Mouse (Mus musculus) embryo, embryonic 11.5 days (tissue): ENCODE data around the gene Rccd1.
A peak's percentile ranks its signal among the peaks of the same experiment; 100 is the strongest.
"Not testable (repeated sequence)": the region's sequence is repeated elsewhere in the genome, so short reads cannot be mapped to it uniquely, and the experiment has no call there.

Experiments used
- DNase-seq: peaks from one replicate; pipeline ENCODE4 v3.0.0-alpha.2; 2012; ENCODE audit warnings: low read depth, low spot score

Rccd1 gene

GRCm38 (mm10) chr7:80346173-80346572 is 21.9 kb upstream of the Rccd1 start:
- no peak for DNase-seq

- DNase-seq, result no peak
Observed at GRCm38 (mm10) chr7:80343270-80344018, 19.2 kb upstream of the Rccd1 start.

- DNase-seq, result peak; percentile 95
Observed at GRCm38 (mm10) chr7:80342858-80343257, 18.6 kb upstream of the Rccd1 start, which contains the start of gene Hddc3. Gene Hddc3, plus strand, starts transcription at chr7:80343104.

- DNase-seq, result no peak
Observed at GRCm38 (mm10) chr7:80341793-80342192, 17.5 kb upstream of the Rccd1 start.

GRCm38 (mm10) chr7:80340793-80341192 is 16.5 kb upstream of the Rccd1 start, which contains the start of gene Unc45a:
Gene Unc45a, minus strand, starts transcription at chr7:80341005.
- DNase-seq, result peak; percentile 65

GRCm38 (mm10) chr7:80339793-80340628 is 15.8 kb upstream of the Rccd1 start:
- peak; percentile 97 for DNase-seq

GRCm38 (mm10) chr7:80339371-80339770 is 15.1 kb upstream of the Rccd1 start:
- no peak for DNase-seq

GRCm38 (mm10) chr7:80336932-80337331 is 12.7 kb upstream of the Rccd1 start:
- DNase-seq, result no peak

- DNase-seq, result no peak
Observed at GRCm38 (mm10) chr7:80334848-80335247, 10.6 kb upstream of the Rccd1 start.

GRCm38 (mm10) chr7:80331433-80331832 is 7.2 kb upstream of the Rccd1 start:
- DNase-seq, result no peak

- no peak for DNase-seq
Observed at GRCm38 (mm10) chr7:80330278-80330677, 6.0 kb upstream of the Rccd1 start.

GRCm38 (mm10) chr7:80326076-80326475 is 1.8 kb upstream of the Rccd1 start:
- no peak for DNase-seq

GRCm38 (mm10) chr7:80325292-80325868 is 1.1 kb upstream of the Rccd1 start:
- DNase-seq, result no peak

GRCm38 (mm10) chr7:80324816-80325119 is 514 bp upstream of the Rccd1 start:
- not testable (repeated sequence) for DNase-seq

- DNase-seq, result no peak
Observed at GRCm38 (mm10) chr7:80323336-80323735, 918 bp downstream of the Rccd1 start.

GRCm38 (mm10) chr7:80319846-80320496 is 4.3 kb downstream of the Rccd1 start:
- no peak for DNase-seq

- DNase-seq, result no peak
Observed at GRCm38 (mm10) chr7:80318670-80319069, 5.6 kb downstream of the Rccd1 start.

- no peak for DNase-seq
Observed at GRCm38 (mm10) chr7:80317439-80318115, 6.7 kb downstream of the Rccd1 start.

- DNase-seq, result no peak
Observed at GRCm38 (mm10) chr7:80315733-80316132, 8.5 kb downstream of the Rccd1 start.

GRCm38 (mm10) chr7:80310771-80311170 is 13.5 kb downstream of the Rccd1 start:
- no peak for DNase-seq

- no peak for DNase-seq
Observed at GRCm38 (mm10) chr7:80307766-80308165, 16.5 kb downstream of the Rccd1 start.
